Mouse (Mus musculus) lung, adult 2 months (tissue): Measurements from ENCODE around the gene Gapt. TPM values are rescaled to one million over a fixed set of nuclear protein-coding genes. Genes with fewer than 3 reads are reported as not detected.
A peak's percentile ranks its signal among the peaks of the same experiment; 100 is the strongest.

Source experiments
- DNase-seq: peaks from one replicate; pipeline ENCODE4 v3.0.0; 2022
- H3K4me1 ChIP-seq: fragments of 200-500 bp; 2 replicates; pipeline ENCODE4 v1.6.1; 2011; ENCODE audit warnings: low read length; ENCODE audit not compliant: control insufficient read depth, insufficient read depth
- H3K4me3 ChIP-seq: fragments of 200-500 bp; replicated peaks from 2 replicates; pipeline ENCODE3; 2011; ENCODE audit warnings: low read depth, mild to moderate bottlenecking, control low read depth, low read length; ENCODE audit errors: extremely low read depth
- CTCF ChIP-seq: fragments of 200-500 bp; IDR thresholded peaks from 2 replicates; pipeline ENCODE4 v1.5.1; 2011; ENCODE audit warnings: mild to moderate bottlenecking, low read length, control low read depth; ENCODE audit not compliant: insufficient read depth
- POLR2A ChIP-seq: fragments of 200-500 bp; IDR thresholded peaks from 2 replicates; pipeline ENCODE4 v1.6.1; 2011; ENCODE audit warnings: low read depth, mild to moderate bottlenecking, control low read depth, low read length, borderline replicate concordance; ENCODE audit errors: extremely low read depth
- WGBS: fragments of 180-500 bp; shearing (Covaris S2); methylation state at CpG from one replicate; pipeline ENCODE4 v1.1.7; 2018; 5-methylcytosine and 5-hydroxymethylcytosine counted together
- polyA plus RNA-seq: library from polyadenylated mRNA; depleted of rRNA; stranded (reverse); fragments of >200 nt; gene quantifications from 2 replicates; pipeline ENCODE4 v1.2.3, GENCODE M21; 2012; rRNA removed

Gene Gapt
- polyA plus RNA-seq, 1 experiment = 1.5 TPM

DNA sequence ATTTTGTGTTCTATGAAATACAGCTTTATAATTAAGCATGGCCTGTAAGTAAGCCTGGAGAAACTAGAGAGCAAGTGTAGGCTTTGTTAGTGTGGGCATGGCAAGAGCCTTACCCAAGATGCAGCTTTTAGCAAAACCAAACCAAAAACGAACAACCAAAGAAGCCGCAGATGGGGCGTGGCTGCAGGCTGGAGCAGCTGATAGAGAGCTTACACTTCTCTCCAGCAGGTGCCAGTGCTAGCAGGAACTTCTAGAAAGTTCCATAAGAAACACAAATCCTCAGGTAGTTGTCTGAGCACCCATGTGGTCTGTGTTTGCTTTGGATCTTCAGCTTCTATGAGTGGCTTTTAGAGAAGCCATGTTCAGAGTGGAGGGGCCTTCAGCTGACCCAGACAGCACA, 9.5 kb upstream of the Gapt start:
- no peaks in the 10 kb centered on the region; the same call in 1 of the 2 replicates for H3K4me1 ChIP-seq
- 73% methylated on average over 3 of the region's 3 CpGs for WGBS
- DNase-seq = no peak
- no peak overlapping the region for H3K4me3 ChIP-seq
- no peak for TF ChIP-seq POLR2A
- TF ChIP-seq CTCF = no peak

DNA sequence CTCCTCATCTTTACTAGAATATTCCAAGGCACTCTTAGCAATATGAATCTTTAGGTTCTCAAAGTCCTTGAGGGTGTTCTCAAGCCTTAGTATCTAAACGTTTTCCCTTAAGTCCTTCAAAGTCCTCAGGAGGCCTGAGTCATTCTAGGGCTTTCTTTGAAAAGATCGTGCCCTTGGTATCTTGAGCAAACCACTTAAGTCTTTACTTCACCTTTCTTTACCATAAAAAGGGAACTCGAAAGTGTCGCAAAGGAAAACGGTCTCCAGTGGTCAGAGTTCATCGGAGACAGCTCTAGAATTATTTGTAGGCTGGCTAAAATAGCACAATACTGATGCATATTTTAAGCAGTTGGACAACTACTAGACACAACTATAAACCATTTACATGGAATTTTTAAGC, 6.7 kb upstream of the Gapt start:
- Histone ChIP-seq H3K4me1 (no peaks in the 10 kb centered on the region; the same call in 1 of the 2 replicates), H3K4me3 (no peak overlapping the region)
- 56% methylated on average over 6 of the region's 6 CpGs for WGBS
- TF ChIP-seq CTCF (no peak), POLR2A (no peak)
- DNase-seq = no peak

DNA sequence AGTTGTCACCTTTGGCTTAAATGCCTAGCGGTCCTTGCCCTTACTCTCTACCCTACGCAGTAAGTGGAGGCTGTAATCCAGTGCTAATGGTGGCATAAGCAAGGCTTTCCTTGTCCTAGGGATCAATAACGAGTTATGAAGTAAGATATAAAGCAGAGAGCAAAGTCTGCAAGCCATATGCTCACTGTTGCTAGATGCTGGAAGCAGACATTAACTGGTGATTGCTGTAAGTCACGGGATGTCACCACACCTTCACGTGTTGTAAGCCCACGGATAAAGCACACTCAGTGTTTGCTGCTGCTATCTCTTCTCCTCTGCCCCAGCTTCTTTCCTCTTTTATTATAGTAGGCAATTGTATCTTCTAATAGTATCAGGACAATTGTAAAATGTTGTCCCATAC, 5.9 kb downstream of the Gapt start:
- 86% methylated on average over 6 of the region's 6 CpGs for WGBS
- Histone ChIP-seq H3K4me1 (no peaks in the 10 kb centered on the region), H3K4me3 (no peak overlapping the region)
- TF ChIP-seq POLR2A = no peak
- TF ChIP-seq CTCF = no peak
- no peak for DNase-seq

DNA sequence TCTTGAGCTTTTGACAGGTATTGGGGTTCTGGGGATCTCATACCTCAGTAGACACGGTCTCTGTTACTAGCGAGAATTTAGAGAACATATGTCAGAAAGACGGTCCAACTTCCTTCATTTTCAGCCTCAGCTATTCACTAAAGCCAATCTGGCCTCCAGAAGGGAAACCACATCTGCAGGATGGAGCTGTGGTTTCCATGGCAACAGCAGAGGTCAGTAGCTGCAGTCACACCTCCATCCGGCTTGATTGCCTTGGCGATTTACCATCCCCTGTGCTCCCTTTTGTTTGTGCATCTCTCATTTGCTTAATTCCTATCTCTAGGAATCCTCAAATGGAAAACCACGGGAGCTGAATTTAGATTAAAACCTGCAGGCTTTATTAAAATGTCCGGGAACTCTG, 10.3 kb downstream of the Gapt start:
- Histone ChIP-seq H3K4me3 (no peak overlapping the region), H3K4me1 (no peaks in the 10 kb centered on the region)
- DNase-seq = no peak
- no peak for TF ChIP-seq POLR2A
- TF ChIP-seq CTCF = no peak
- 49% methylated on average over 7 of the region's 7 CpGs for WGBS

DNA sequence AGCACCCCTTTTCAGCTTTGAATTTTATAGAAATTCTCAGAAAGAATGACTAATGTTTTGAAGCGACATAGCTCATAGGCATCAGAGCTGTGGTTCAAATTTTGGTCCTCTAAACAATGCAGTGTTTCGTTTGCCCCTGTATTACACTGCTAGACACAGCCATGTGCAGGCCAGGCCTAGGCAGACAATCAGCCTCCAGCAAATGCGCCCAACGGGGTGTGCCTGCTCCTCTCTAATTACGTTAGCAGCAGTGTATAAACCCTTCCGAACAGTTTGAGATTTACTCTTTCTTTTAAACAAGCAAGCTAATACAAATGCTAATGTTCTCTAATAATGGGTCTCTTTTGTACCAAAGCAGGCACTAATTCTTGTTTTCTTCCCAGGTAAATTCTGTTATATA, 14.4 kb downstream of the Gapt start:
- H3K4me3 ChIP-seq = no peak overlapping the region
- WGBS = 87% methylated on average over 6 of the region's 6 CpGs
- DNase-seq = no peak
- H3K4me1 ChIP-seq = no peaks in the 10 kb centered on the region
- no peak for TF ChIP-seq CTCF
- no peak for TF ChIP-seq POLR2A

DNA sequence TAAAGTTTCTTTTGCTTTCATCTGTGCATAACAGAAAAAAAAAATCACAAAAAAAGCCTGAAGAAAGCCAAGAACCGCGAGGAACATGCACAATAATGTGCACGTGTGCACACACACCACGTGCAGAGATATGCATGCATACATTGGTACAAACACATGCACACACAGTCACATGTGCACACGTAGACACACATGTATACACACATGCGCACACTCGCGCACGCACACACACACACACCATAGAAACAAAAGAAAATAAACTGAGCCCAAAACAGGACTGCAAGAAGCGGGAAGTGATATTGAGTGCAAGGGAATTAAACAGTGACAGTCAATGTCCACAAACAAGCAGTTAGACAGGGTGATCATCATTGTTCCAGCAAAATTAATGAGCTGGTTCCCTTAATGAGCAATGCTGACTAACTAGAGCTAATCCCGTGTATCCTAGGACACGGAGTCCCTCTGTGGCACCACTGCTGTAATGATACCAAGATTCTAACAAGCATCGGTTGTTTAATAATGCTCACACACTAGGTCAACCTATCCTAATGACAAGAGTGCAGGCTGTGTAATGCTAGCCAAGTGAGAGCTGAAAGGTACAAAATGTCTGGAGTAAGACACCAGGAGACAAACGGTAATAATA, 23.9 kb downstream of the Gapt start:
- Histone ChIP-seq H3K4me3 (no peak overlapping the region), H3K4me1 (no peaks in the 10 kb centered on the region)
- TF ChIP-seq CTCF = no peak
- 88% methylated on average over 14 of the region's 14 CpGs for whole genome bisulfite sequencing
- no peak for DNase-seq

DNA sequence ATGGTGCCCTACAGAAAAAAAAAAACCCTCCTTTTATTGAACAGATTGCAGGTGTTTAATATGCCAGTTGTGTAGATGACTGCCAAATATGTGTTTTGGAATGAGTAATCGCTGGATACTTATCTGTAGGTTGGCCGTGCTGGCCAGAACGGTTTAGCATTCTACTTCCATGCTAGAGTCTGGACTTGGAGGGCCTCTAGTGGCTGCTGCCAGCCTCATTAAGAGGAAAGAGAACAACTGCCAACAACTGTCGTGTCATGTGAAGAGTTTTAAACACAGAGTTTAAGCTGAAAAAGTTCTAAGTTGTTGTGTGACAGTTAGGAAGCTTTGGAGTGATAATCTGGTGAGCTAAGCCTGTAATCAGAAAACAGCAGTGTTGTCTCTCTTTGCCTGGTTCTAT, 38.3 kb downstream of the Gapt start:
- 37% methylated on average over 4 of the region's 4 CpGs for WGBS
- Histone ChIP-seq H3K4me1 (0 out of 2 replicates have a peak, but pooled peaks cover 3% of the 10 kb centered on the region), H3K4me3 (no peak overlapping the region)
- TF ChIP-seq POLR2A (no peak), CTCF (0 out of 2 replicates have a peak, but pooled peaks have one; percentile 15)
- peak; percentile 12 for DNase-seq

DNA sequence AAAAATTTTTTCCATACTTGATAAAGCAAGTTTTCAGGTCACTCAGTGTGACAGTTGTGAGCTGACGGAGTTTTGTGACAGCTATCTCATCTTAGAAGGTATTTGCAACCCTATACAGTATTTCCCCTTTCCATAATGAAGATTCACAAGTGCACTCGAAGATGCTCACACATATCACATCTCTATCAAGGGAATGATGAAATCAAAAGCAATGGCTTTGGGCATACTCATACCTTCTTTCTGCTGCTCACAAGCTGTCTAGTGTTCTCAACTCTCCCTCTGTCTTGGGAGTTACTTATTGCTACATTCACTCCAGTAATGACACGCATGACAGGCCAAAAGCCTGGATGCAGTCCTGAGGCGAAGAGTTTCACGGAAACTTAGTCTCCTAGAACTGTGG, 49.8 kb downstream of the Gapt start:
- H3K4me1 ChIP-seq = no peaks in the 10 kb centered on the region
- TF ChIP-seq CTCF (no peak), POLR2A (no peak)
- DNase-seq = no peak
- WGBS = 81% methylated on average over 5 of the region's 5 CpGs
- no peak overlapping the region for H3K4me3 ChIP-seq

Other genes with a start within 250 kb of the Gapt start
- 0.26 and 0.28 TPM in 2 replicates for gene Rab3c, start 76.2 kb downstream of the Gapt start, polyA plus RNA-seq
- 24.5 and 27.1 TPM in 2 replicates for gene Plk2, start 37.8 kb upstream of the Gapt start, polyA plus RNA-seq